Mouse (Mus musculus): ENCODE measurements around the gene Cyb561a3. TPM values are rescaled to one million over a fixed set of nuclear protein-coding genes. Genes with fewer than 3 reads are reported as not detected.
A peak's percentile ranks its signal among the peaks of the same experiment; 100 is the strongest.

The Cyb561a3 gene
- total and polyA plus RNA-seq, 2 experiments from 2014 or later: 22.0 to 24.9 TPM

GRCm38 (mm10) chr19:10580761-10581160 is 3.8 kb downstream of the Cyb561a3 start:
- H3K27me3 ChIP-seq (ENCODE audit: insufficient read depth, low read length): no peaks in the 10 kb centered on the region
- TF ChIP-seq CTCF (IDR thresholded peaks at IDR 0.05; ENCODE audit: low read depth): no peak
- ATAC-seq: no peak
- H3K9ac ChIP-seq: no peak overlapping the region
- H3K4me3 ChIP-seq (ENCODE audit: low read depth, low read length): no peak overlapping the region
- WGBS: 85% methylated on average over 3 of the region's 3 CpGs
- no peak overlapping the region for H3K4me2 ChIP-seq (ENCODE audit: low read depth)
- H3K36me3 ChIP-seq (ENCODE audit: insufficient read depth): no peaks in the 10 kb centered on the region
- DNase-seq: no peak
- H3K4me1 ChIP-seq (ENCODE audit: insufficient read depth): peaks cover 21% of the 10 kb centered on the region
- H3K9me3 ChIP-seq (ENCODE audit: low read length): no peaks in the 10 kb centered on the region
- no peak overlapping the region for H3K27ac ChIP-seq (ENCODE audit: low read depth, low read length)

GRCm38 (mm10) chr19:10581984-10582383 is 5.0 kb downstream of the Cyb561a3 start:
- H3K4me3 ChIP-seq (ENCODE audit: low read depth, low read length): no peak overlapping the region
- no peak overlapping the region for H3K4me2 ChIP-seq (ENCODE audit: low read depth)
- no peaks in the 10 kb centered on the region for H3K36me3 ChIP-seq (ENCODE audit: insufficient read depth)
- TF ChIP-seq CTCF (IDR thresholded peaks at IDR 0.05; ENCODE audit: low read depth): no peak
- DNase-seq (no peak), ATAC-seq (no peak)
- no peaks in the 10 kb centered on the region for H3K27me3 ChIP-seq (ENCODE audit: insufficient read depth, low read length)
- whole genome bisulfite sequencing: 90% methylated on average over 6 of the region's 6 CpGs
- H3K27ac ChIP-seq (ENCODE audit: low read depth, low read length): no peak overlapping the region
- H3K9ac ChIP-seq: no peak overlapping the region
- H3K9me3 ChIP-seq (ENCODE audit: low read length): no peaks in the 10 kb centered on the region
- peaks cover 13% of the 10 kb centered on the region for H3K4me1 ChIP-seq (ENCODE audit: insufficient read depth)

GRCm38 (mm10) chr19:10583550-10584146 is 6.7 kb downstream of the Cyb561a3 start:
- Histone ChIP-seq H3K4me1 (ENCODE audit: insufficient read depth) (peaks cover 2% of the 10 kb centered on the region; the same call in 1 of the 2 replicates), H3K27me3 (ENCODE audit: insufficient read depth, low read length) (no peaks in the 10 kb centered on the region), H3K9me3 (ENCODE audit: low read length) (no peaks in the 10 kb centered on the region), H3K36me3 (ENCODE audit: insufficient read depth) (peaks cover 1% of the 10 kb centered on the region; the same call in 1 of the 2 replicates), H3K4me2 (ENCODE audit: low read depth) (no peak overlapping the region), H3K4me3 (ENCODE audit: low read depth, low read length) (no peak overlapping the region), H3K27ac (ENCODE audit: low read depth, low read length) (no peak overlapping the region), H3K9ac (no peak overlapping the region)
- TF ChIP-seq CTCF (IDR thresholded peaks at IDR 0.05; ENCODE audit: low read depth): no peak
- WGBS: 27% methylated on average over 7 of the region's 7 CpGs
- ATAC-seq: no peak
- peak; percentile 9 for DNase-seq

- no peak overlapping the region for H3K27ac ChIP-seq (ENCODE audit: low read depth, low read length)
- H3K9me3 ChIP-seq (ENCODE audit: low read length): no peaks in the 10 kb centered on the region
- no peaks in the 10 kb centered on the region for H3K27me3 ChIP-seq (ENCODE audit: insufficient read depth, low read length)
- no peak for DNase-seq
- TF ChIP-seq CTCF (IDR thresholded peaks at IDR 0.05; ENCODE audit: low read depth): no peak
- WGBS: 93% methylated on average over 8 of the region's 8 CpGs
- no peak for ATAC-seq
- no peak overlapping the region for H3K4me2 ChIP-seq (ENCODE audit: low read depth)
- H3K4me1 ChIP-seq (ENCODE audit: insufficient read depth): no peaks in the 10 kb centered on the region
- H3K9ac ChIP-seq: no peak overlapping the region
- H3K4me3 ChIP-seq (ENCODE audit: low read depth, low read length): no peak overlapping the region
- H3K36me3 ChIP-seq (ENCODE audit: insufficient read depth): peaks cover 9% of the 10 kb centered on the region; the same call in 1 of the 2 replicates
These were observed 8.1 kb downstream of the Cyb561a3 start for GRCm38 (mm10) chr19:10585112-10585511.

- no peak for ATAC-seq
- Histone ChIP-seq H3K27ac (ENCODE audit: low read depth, low read length) (no peak overlapping the region), H3K4me1 (ENCODE audit: insufficient read depth) (no peaks in the 10 kb centered on the region), H3K27me3 (ENCODE audit: insufficient read depth, low read length) (no peaks in the 10 kb centered on the region), H3K36me3 (ENCODE audit: insufficient read depth) (peaks cover 14% of the 10 kb centered on the region; the same call in 1 of the 2 replicates), H3K4me3 (ENCODE audit: low read depth, low read length) (no peak overlapping the region), H3K9me3 (ENCODE audit: low read length) (no peaks in the 10 kb centered on the region), H3K4me2 (ENCODE audit: low read depth) (no peak overlapping the region), H3K9ac (no peak overlapping the region)
- no peak for DNase-seq
- no peak for TF ChIP-seq CTCF (IDR thresholded peaks at IDR 0.05; ENCODE audit: low read depth)
- 89% methylated on average over 8 of the region's 8 CpGs for WGBS
These were observed 10.3 kb downstream of the Cyb561a3 start for GRCm38 (mm10) chr19:10587231-10587630.

- no peak for TF ChIP-seq CTCF (IDR thresholded peaks at IDR 0.05; ENCODE audit: low read depth)
- Histone ChIP-seq H3K27ac (ENCODE audit: low read depth, low read length) (no peak overlapping the region), H3K9ac (no peak overlapping the region), H3K4me3 (ENCODE audit: low read depth, low read length) (no peak overlapping the region), H3K36me3 (ENCODE audit: insufficient read depth) (peaks cover 34% of the 10 kb centered on the region), H3K9me3 (ENCODE audit: low read length) (no peaks in the 10 kb centered on the region), H3K4me2 (ENCODE audit: low read depth) (no peak overlapping the region), H3K4me1 (ENCODE audit: insufficient read depth) (no peaks in the 10 kb centered on the region), H3K27me3 (ENCODE audit: insufficient read depth, low read length) (no peaks in the 10 kb centered on the region)
- DNase-seq: no peak
- 72% methylated on average over 5 of the region's 5 CpGs for WGBS
- ATAC-seq: no peak
These were observed 12.3 kb downstream of the Cyb561a3 start for GRCm38 (mm10) chr19:10589127-10589857.

GRCm38 (mm10) chr19:10590301-10590700 is 13.3 kb downstream of the Cyb561a3 start:
- Histone ChIP-seq H3K27me3 (ENCODE audit: insufficient read depth, low read length) (no peaks in the 10 kb centered on the region), H3K4me1 (ENCODE audit: insufficient read depth) (no peaks in the 10 kb centered on the region), H3K4me2 (ENCODE audit: low read depth) (no peak overlapping the region), H3K27ac (ENCODE audit: low read depth, low read length) (no peak overlapping the region), H3K9me3 (ENCODE audit: low read length) (no peaks in the 10 kb centered on the region), H3K4me3 (ENCODE audit: low read depth, low read length) (no peak overlapping the region), H3K9ac (no peak overlapping the region), H3K36me3 (ENCODE audit: insufficient read depth) (peaks cover 41% of the 10 kb centered on the region)
- DNase-seq (no peak), ATAC-seq (no peak)
- no peak for TF ChIP-seq CTCF (IDR thresholded peaks at IDR 0.05; ENCODE audit: low read depth)
- 73% methylated on average over 3 of the region's 3 CpGs for WGBS

All from forebrain, postnatal 0 days (tissue).